In genomic region chr1:32959316-32959715, GRCm38 (mm10) we compare ENCODE assay signal across 17 mouse cellular contexts.
"Had no signal": no experiment of that assay in that cellular context is flagged by ENCODE, and none has a peak within 500 bp of the region (broad histone marks: within the 10 kb centered on the region; RNA-seq: fewer than 3 reads in every experiment).

No protein-coding gene starts in this region.

- H3K4me1 ChIP-seq: limb, embryonic 10.5 days; liver, embryonic 15.5 days; neural tube, embryonic 12.5 days had no signal

- DNase-seq: kidney, adult 11 months; kidney, adult 9 months; kidney, postnatal 36 days; lung, adult 2 months; lung, postnatal 36 days; midbrain, embryonic 14.5 days; retina, postnatal 1 day; right cerebral cortex, postnatal 14 days; thymus, adult 18-20 months; thymus, postnatal 14 days had no signal

- H3K27me3 ChIP-seq: liver, embryonic 15.5 days; neural tube, embryonic 12.5 days had no signal

- H3K4me2 ChIP-seq: liver, embryonic 11.5 days; liver, embryonic 15.5 days; neural tube, embryonic 12.5 days had no signal

- H3K9ac ChIP-seq: liver, embryonic 15.5 days; neural tube, embryonic 12.5 days had no signal

- H3K4me3 ChIP-seq: limb, embryonic 10.5 days; liver, embryonic 15.5 days; myocyte; neural tube, embryonic 12.5 days had no signal

- H3K36me3 ChIP-seq: limb, embryonic 10.5 days; liver, embryonic 15.5 days; neural tube, embryonic 12.5 days had no signal

- ATAC-seq: lung, postnatal 0 days had no signal

- H3K9me3 ChIP-seq: limb, embryonic 10.5 days; liver, embryonic 15.5 days; neural tube, embryonic 12.5 days had no signal

- H3K27ac ChIP-seq: kidney, postnatal 0 days; limb, embryonic 10.5 days; liver, embryonic 15.5 days; neural tube, embryonic 12.5 days had no signal
